Mouse (Mus musculus) neural tube, embryonic 14.5 days (tissue): Measurements from ENCODE around the gene Gm21992. TPM values are rescaled to one million over a fixed set of nuclear protein-coding genes. Genes with fewer than 3 reads are reported as not detected.

ENCODE experiments used
- ATAC-seq: fragments of 200-750 bp; cut with Nextera tagmentation; 2 replicates; pipeline ENCODE4 v1.8.0; 2017; ENCODE audit warnings: low read depth, mild to moderate bottlenecking, moderate TSS enrichment, moderate library complexity
- H3K27ac ChIP-seq: fragments of 300-500 bp; sonication (generic); 2 replicates; pipeline ENCODE4 v1.5.1; 2014; ENCODE audit warnings: low read depth, mild to moderate bottlenecking, control low read depth, low read length, moderate library complexity, mixed read lengths
- H3K27me3 ChIP-seq: fragments of 300-500 bp; sonication (generic); 2 replicates; pipeline ENCODE4 v1.6.1; 2014; ENCODE audit warnings: low read length; ENCODE audit not compliant: control insufficient read depth, insufficient read depth
- H3K36me3 ChIP-seq: fragments of 300-500 bp; sonication (generic); 2 replicates; pipeline ENCODE4 v1.6.1; 2014; ENCODE audit warnings: low read length, mixed read lengths; ENCODE audit not compliant: control insufficient read depth, insufficient read depth
- H3K4me1 ChIP-seq: fragments of 300-500 bp; sonication (generic); 2 replicates; pipeline ENCODE4 v1.6.1; 2014; ENCODE audit warnings: low read length; ENCODE audit not compliant: control insufficient read depth, insufficient read depth
- H3K4me2 ChIP-seq: fragments of 300-500 bp; sonication (generic); 2 replicates; pipeline ENCODE4 v1.6.1; 2014; ENCODE audit warnings: mild to moderate bottlenecking, low read depth, low read length, control low read depth
- H3K4me3 ChIP-seq: fragments of 300-500 bp; sonication (generic); 2 replicates; pipeline ENCODE4 v1.5.1; 2014; ENCODE audit warnings: low read depth, low read length, control low read depth, mixed read lengths
- H3K9ac ChIP-seq: fragments of 300-500 bp; sonication (generic); replicated peaks from 2 replicates; pipeline ENCODE4 v1.6.1; 2014; ENCODE audit warnings: low read depth, mild to moderate bottlenecking, control low read depth, low read length, mixed read lengths
- H3K9me3 ChIP-seq: fragments of 300-500 bp; sonication (generic); 2 replicates; pipeline ENCODE4 v1.6.1; 2016; ENCODE audit warnings: low read length; ENCODE audit not compliant: control insufficient read depth
- WGBS: fragments of 180-500 bp; shearing (Covaris S2); extraction: QIAGEN DNeasy Blood & Tissue Kit; methylation state at CpG from one replicate; pipeline ENCODE4 v1.1.7; 2014; 5-methylcytosine and 5-hydroxymethylcytosine counted together
- polyA plus RNA-seq: library from polyadenylated mRNA; unstranded; fragments of >200 nt; fragmentation: Nextera tagmentation; extraction: Ambion mirVana; gene quantifications from 2 replicates; pipeline ENCODE4 v1.2.1, GENCODE M21; 2014

The Gm21992 gene
- polyA plus RNA-seq, 1 experiment from 2014 or later, result 21.0 TPM

GRCm38 (mm10) chr19:4845846-4846245, 34.4 kb upstream of the Gm21992 start:
- Histone ChIP-seq H3K4me3 (no peak overlapping the region), H3K4me2 (no peak overlapping the region), H3K4me1 (no peaks in the 10 kb centered on the region), H3K36me3 (no peaks in the 10 kb centered on the region), H3K27ac (no peak overlapping the region), H3K9me3 (no peaks in the 10 kb centered on the region), H3K27me3 (no peaks in the 10 kb centered on the region), H3K9ac (no peak overlapping the region)
- WGBS, result 75% methylated on average over 2 of the region's 2 CpGs
- no peak for ATAC-seq

GRCm38 (mm10) chr19:4842611-4843010, 31.2 kb upstream of the Gm21992 start:
- Histone ChIP-seq H3K27ac (no peak overlapping the region), H3K27me3 (peaks cover 8% of the 10 kb centered on the region), H3K4me3 (no peak overlapping the region), H3K4me2 (no peak overlapping the region), H3K9me3 (no peaks in the 10 kb centered on the region), H3K36me3 (no peaks in the 10 kb centered on the region), H3K4me1 (peaks cover 7% of the 10 kb centered on the region), H3K9ac (no peak overlapping the region)
- WGBS, result 73% methylated on average over 2 of the region's 2 CpGs
- ATAC-seq, result no peak

- no peak overlapping the region for H3K4me2 ChIP-seq
- no peaks in the 10 kb centered on the region for H3K36me3 ChIP-seq
- H3K4me3 ChIP-seq, result no peak overlapping the region
- no peak overlapping the region for H3K9ac ChIP-seq
- WGBS, result 81% methylated on average over 9 of the region's 9 CpGs
- ATAC-seq, result no peak
- no peak overlapping the region for H3K27ac ChIP-seq
- no peaks in the 10 kb centered on the region for H3K9me3 ChIP-seq
- H3K27me3 ChIP-seq, result peaks cover 8% of the 10 kb centered on the region
- peaks cover 7% of the 10 kb centered on the region for H3K4me1 ChIP-seq
Measured at GRCm38 (mm10) chr19:4840848-4841247, 29.4 kb upstream of the Gm21992 start.

GRCm38 (mm10) chr19:4839149-4839548, 27.7 kb upstream of the Gm21992 start, which contains the start of the genes Ccs and Ccdc87:
TSS of gene Ccs (minus strand) at chr19:4839332.
TSS of gene Ccdc87 (plus strand) at chr19:4839366.
- Histone ChIP-seq H3K27me3 (peaks cover 8% of the 10 kb centered on the region), H3K9me3 (no peaks in the 10 kb centered on the region), H3K36me3 (no peaks in the 10 kb centered on the region), H3K9ac (peak within 1 kb of the TSS; percentile 63), H3K4me2 (peak within 1 kb of the TSS; percentile 86), H3K4me3 (peak within 1 kb of the TSS; percentile 48), H3K27ac (no peak within 1 kb of the TSS), H3K4me1 (peaks cover 7% of the 10 kb centered on the region)
- peak; percentile 99 for ATAC-seq
- WGBS, result 0% methylated on average over 25 of the region's 25 CpGs

- Histone ChIP-seq H3K4me3 (peak overlapping the region; percentile 48), H3K9me3 (no peaks in the 10 kb centered on the region), H3K27me3 (peaks cover 8% of the 10 kb centered on the region), H3K9ac (peak overlapping the region; percentile 63), H3K4me1 (peaks cover 7% of the 10 kb centered on the region), H3K27ac (no peak overlapping the region), H3K4me2 (peak overlapping the region; percentile 86), H3K36me3 (no peaks in the 10 kb centered on the region)
- WGBS, result 35% methylated on average over 10 of the region's 10 CpGs
- ATAC-seq, result peak; percentile 39; the same call in 1 of the 2 replicates
Measured at GRCm38 (mm10) chr19:4838526-4839140, 27.2 kb upstream of the Gm21992 start.

- Histone ChIP-seq H3K4me3 (no peak overlapping the region), H3K9me3 (no peaks in the 10 kb centered on the region), H3K27me3 (peaks cover 8% of the 10 kb centered on the region), H3K4me1 (peaks cover 7% of the 10 kb centered on the region), H3K4me2 (no peak overlapping the region), H3K36me3 (no peaks in the 10 kb centered on the region), H3K27ac (no peak overlapping the region), H3K9ac (no peak overlapping the region)
- 96% methylated on average over 6 of the region's 6 CpGs for WGBS
- ATAC-seq, result no peak
Measured at GRCm38 (mm10) chr19:4837049-4837448, 25.6 kb upstream of the Gm21992 start.

GRCm38 (mm10) chr19:4836096-4836495, 24.7 kb upstream of the Gm21992 start:
- no peaks in the 10 kb centered on the region for H3K36me3 ChIP-seq
- 90% methylated on average over 2 of the region's 2 CpGs for WGBS
- no peak for ATAC-seq
- no peak overlapping the region for H3K4me3 ChIP-seq
- no peak overlapping the region for H3K27ac ChIP-seq
- H3K4me2 ChIP-seq, result no peak overlapping the region
- peaks cover 8% of the 10 kb centered on the region for H3K27me3 ChIP-seq
- no peaks in the 10 kb centered on the region for H3K9me3 ChIP-seq
- peaks cover 7% of the 10 kb centered on the region for H3K4me1 ChIP-seq
- no peak overlapping the region for H3K9ac ChIP-seq

- Histone ChIP-seq H3K4me2 (no peak overlapping the region), H3K4me1 (peaks cover 7% of the 10 kb centered on the region), H3K4me3 (no peak overlapping the region), H3K27ac (no peak overlapping the region), H3K27me3 (no peaks in the 10 kb centered on the region), H3K36me3 (no peaks in the 10 kb centered on the region), H3K9ac (no peak overlapping the region), H3K9me3 (no peaks in the 10 kb centered on the region)
- 83% methylated on average over 8 of the region's 8 CpGs for WGBS
- ATAC-seq, result no peak
Measured at GRCm38 (mm10) chr19:4833977-4834376, 22.6 kb upstream of the Gm21992 start.

- 61% methylated on average over 7 of the region's 7 CpGs for WGBS
- Histone ChIP-seq H3K27ac (no peak overlapping the region), H3K36me3 (no peaks in the 10 kb centered on the region), H3K4me3 (no peak overlapping the region), H3K9ac (no peak overlapping the region), H3K9me3 (no peaks in the 10 kb centered on the region), H3K4me2 (no peak overlapping the region), H3K4me1 (no peaks in the 10 kb centered on the region), H3K27me3 (no peaks in the 10 kb centered on the region)
- no peak for ATAC-seq
Measured at GRCm38 (mm10) chr19:4829156-4829555, 17.7 kb upstream of the Gm21992 start.
